Mouse (Mus musculus): ENCODE results near the gene Rasgef1b. TPM values are rescaled to one million over a fixed set of nuclear protein-coding genes. Genes with fewer than 3 reads are reported as not detected.

Gene Rasgef1b
- polyA plus RNA-seq, 1 experiment = 4.5 TPM

DNA sequence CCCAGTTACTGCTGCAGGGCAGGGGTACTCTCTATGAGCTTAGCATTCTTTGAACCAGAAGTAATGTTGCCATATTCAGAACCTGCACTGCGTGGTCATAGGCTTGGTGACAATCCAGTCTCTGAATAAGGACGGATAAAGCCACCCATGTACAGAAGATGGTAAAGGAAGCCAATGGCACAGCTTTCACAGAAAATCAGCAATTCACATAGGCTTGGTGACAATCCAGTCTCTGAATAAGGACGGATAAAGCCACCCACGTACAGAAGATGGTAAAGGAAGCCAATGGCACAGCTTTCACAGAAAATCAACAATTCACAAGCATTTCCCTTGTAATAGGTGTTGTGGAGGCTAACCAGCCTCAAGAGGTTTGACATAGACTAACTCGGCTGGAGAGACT, 245.7 kb downstream of the Rasgef1b start:
- H3K36me3 ChIP-seq (ENCODE audit: control insufficient read depth, insufficient read depth, low read length) = no peaks in the 10 kb centered on the region
- no peak overlapping the region for H3K4me3 ChIP-seq (ENCODE audit: control insufficient read depth, insufficient read depth, low read length)
- H3K27me3 ChIP-seq (ENCODE audit: control insufficient read depth, insufficient read depth, low read length) = no peaks in the 10 kb centered on the region
- TF ChIP-seq POLR2A (IDR thresholded peaks at IDR 0.05; ENCODE audit: control insufficient read depth, extremely low read depth, insufficient read depth, low read length, poor library complexity) (no peak), CTCF (IDR thresholded peaks at IDR 0.05; ENCODE audit: borderline replicate concordance, control insufficient read depth, extremely low read depth, insufficient read depth, low read length, poor library complexity) (no peak)
- WGBS = 92% methylated on average over 5 of the region's 5 CpGs
- DNase-seq = no peak
- no peak overlapping the region for H3K27ac ChIP-seq (ENCODE audit: control insufficient read depth, insufficient read depth, low read length)
- H3K4me1 ChIP-seq (replicated peaks; ENCODE audit: control insufficient read depth, insufficient read depth, low read length) = no peaks in the 10 kb centered on the region

- TF ChIP-seq CTCF (IDR thresholded peaks at IDR 0.05; ENCODE audit: borderline replicate concordance, control insufficient read depth, extremely low read depth, insufficient read depth, low read length, poor library complexity) (no peak), POLR2A (IDR thresholded peaks at IDR 0.05; ENCODE audit: control insufficient read depth, extremely low read depth, insufficient read depth, low read length, poor library complexity) (no peak)
- DNase-seq = no peak
- H3K4me3 ChIP-seq (ENCODE audit: control insufficient read depth, insufficient read depth, low read length) = no peak overlapping the region
- no peaks in the 10 kb centered on the region for H3K36me3 ChIP-seq (ENCODE audit: control insufficient read depth, insufficient read depth, low read length)
- H3K27ac ChIP-seq (ENCODE audit: control insufficient read depth, insufficient read depth, low read length) = no peak overlapping the region
- H3K4me1 ChIP-seq (replicated peaks; ENCODE audit: control insufficient read depth, insufficient read depth, low read length) = no peaks in the 10 kb centered on the region
- no peaks in the 10 kb centered on the region for H3K27me3 ChIP-seq (ENCODE audit: control insufficient read depth, insufficient read depth, low read length)
- 94% methylated on average over 6 of the region's 6 CpGs for WGBS
These were observed 246.3 kb downstream of the Rasgef1b start for GRCm38 (mm10) chr5:99482524-99482923.

DNA sequence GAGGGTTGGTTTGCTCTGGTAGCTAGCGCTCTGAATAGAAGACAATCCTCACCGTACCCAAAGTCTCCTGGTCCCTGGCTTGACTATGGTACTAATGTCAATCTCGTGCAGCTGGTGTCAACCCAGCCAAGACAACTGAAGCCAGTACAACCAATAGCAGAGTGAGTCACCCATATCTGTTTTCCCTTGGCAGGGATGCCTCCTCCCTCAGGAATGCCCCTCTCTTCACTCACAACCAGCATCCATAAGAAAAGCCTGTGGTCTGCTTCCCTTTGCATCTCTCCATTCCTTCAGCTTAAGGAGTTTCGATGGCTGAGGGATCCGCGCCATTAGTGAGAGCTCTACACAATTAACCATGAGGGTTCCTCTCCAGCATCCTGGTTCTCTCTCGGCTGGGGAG, 246.8 kb downstream of the Rasgef1b start:
- no peak for DNase-seq
- Histone ChIP-seq H3K4me3 (ENCODE audit: control insufficient read depth, insufficient read depth, low read length) (no peak overlapping the region), H3K4me1 (replicated peaks; ENCODE audit: control insufficient read depth, insufficient read depth, low read length) (no peaks in the 10 kb centered on the region), H3K27ac (ENCODE audit: control insufficient read depth, insufficient read depth, low read length) (no peak overlapping the region), H3K36me3 (ENCODE audit: control insufficient read depth, insufficient read depth, low read length) (no peaks in the 10 kb centered on the region), H3K27me3 (ENCODE audit: control insufficient read depth, insufficient read depth, low read length) (no peaks in the 10 kb centered on the region)
- TF ChIP-seq POLR2A (IDR thresholded peaks at IDR 0.05; ENCODE audit: control insufficient read depth, extremely low read depth, insufficient read depth, low read length, poor library complexity) (no peak), CTCF (IDR thresholded peaks at IDR 0.05; ENCODE audit: borderline replicate concordance, control insufficient read depth, extremely low read depth, insufficient read depth, low read length, poor library complexity) (no peak)
- WGBS = 95% methylated on average over 7 of the region's 7 CpGs

GRCm38 (mm10) chr5:99480078-99481031, 248.5 kb downstream of the Rasgef1b start:
- Histone ChIP-seq H3K4me3 (ENCODE audit: control insufficient read depth, insufficient read depth, low read length) (no peak overlapping the region), H3K27me3 (ENCODE audit: control insufficient read depth, insufficient read depth, low read length) (no peaks in the 10 kb centered on the region), H3K4me1 (replicated peaks; ENCODE audit: control insufficient read depth, insufficient read depth, low read length) (no peaks in the 10 kb centered on the region), H3K27ac (ENCODE audit: control insufficient read depth, insufficient read depth, low read length) (no peak overlapping the region; the same call in 1 of the 2 replicates), H3K36me3 (ENCODE audit: control insufficient read depth, insufficient read depth, low read length) (no peaks in the 10 kb centered on the region)
- TF ChIP-seq CTCF (IDR thresholded peaks at IDR 0.05; ENCODE audit: borderline replicate concordance, control insufficient read depth, extremely low read depth, insufficient read depth, low read length, poor library complexity) (no peak), POLR2A (IDR thresholded peaks at IDR 0.05; ENCODE audit: control insufficient read depth, extremely low read depth, insufficient read depth, low read length, poor library complexity) (no peak)
- DNase-seq = no peak
- 92% methylated on average over 6 of the region's 6 CpGs for WGBS

DNA sequence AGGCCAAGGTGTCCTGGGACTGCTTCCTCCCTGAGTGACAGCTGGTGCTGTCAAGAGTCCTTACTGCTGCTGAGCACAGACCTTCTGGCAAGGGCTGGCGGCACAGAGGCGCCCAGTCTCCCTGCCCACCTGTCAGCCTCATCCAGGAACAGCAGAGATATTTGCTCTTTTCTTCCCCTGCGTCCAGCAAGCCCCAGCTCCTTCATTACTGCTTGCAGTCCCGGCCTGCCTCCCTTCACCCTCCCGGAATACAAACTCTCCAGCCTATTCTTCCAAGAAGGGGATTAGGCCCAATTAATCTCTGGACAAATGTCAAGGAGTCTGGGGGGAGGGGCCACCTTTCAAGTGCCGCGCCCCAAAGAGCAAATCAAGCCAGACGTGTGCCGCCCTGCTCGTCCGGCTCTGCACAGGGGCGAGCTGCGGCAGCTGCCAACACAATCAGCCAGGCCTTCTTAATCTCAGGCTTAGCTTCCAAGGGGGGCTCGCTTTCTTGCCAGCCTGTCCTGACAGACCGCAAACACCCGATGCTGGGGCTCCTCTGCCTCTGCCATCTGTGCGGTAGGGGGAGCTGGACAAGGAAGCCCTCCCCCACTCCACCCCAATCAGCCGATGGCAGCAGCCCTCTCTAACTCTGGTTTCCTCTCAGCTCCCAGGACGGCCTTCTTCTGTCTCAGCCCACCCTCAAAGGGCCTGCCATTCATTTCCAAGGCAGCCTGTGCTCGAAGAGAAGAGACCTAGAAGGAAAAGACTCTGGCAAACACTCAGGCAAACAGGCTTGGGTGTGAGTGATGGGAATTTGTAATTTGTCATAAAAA, 249.4 kb downstream of the Rasgef1b start:
- no peak for DNase-seq
- no peak for TF ChIP-seq CTCF (IDR thresholded peaks at IDR 0.05; ENCODE audit: borderline replicate concordance, control insufficient read depth, extremely low read depth, insufficient read depth, low read length, poor library complexity)
- no peak for TF ChIP-seq POLR2A (IDR thresholded peaks at IDR 0.05; ENCODE audit: control insufficient read depth, extremely low read depth, insufficient read depth, low read length, poor library complexity)
- Histone ChIP-seq H3K27ac (ENCODE audit: control insufficient read depth, insufficient read depth, low read length) (no peak overlapping the region; the same call in 1 of the 2 replicates), H3K4me3 (ENCODE audit: control insufficient read depth, insufficient read depth, low read length) (no peak overlapping the region), H3K4me1 (replicated peaks; ENCODE audit: control insufficient read depth, insufficient read depth, low read length) (no peaks in the 10 kb centered on the region), H3K36me3 (ENCODE audit: control insufficient read depth, insufficient read depth, low read length) (no peaks in the 10 kb centered on the region), H3K27me3 (ENCODE audit: control insufficient read depth, insufficient read depth, low read length) (no peaks in the 10 kb centered on the region)
- 13% methylated on average over 20 of the region's 20 CpGs for WGBS

- no peak for DNase-seq
- no peaks in the 10 kb centered on the region for H3K27me3 ChIP-seq (ENCODE audit: control insufficient read depth, insufficient read depth, low read length)
- no peak overlapping the region for H3K27ac ChIP-seq (ENCODE audit: control insufficient read depth, insufficient read depth, low read length)
- WGBS = 84% methylated on average over 4 of the region's 4 CpGs
- no peaks in the 10 kb centered on the region for H3K36me3 ChIP-seq (ENCODE audit: control insufficient read depth, insufficient read depth, low read length)
- no peaks in the 10 kb centered on the region for H3K4me1 ChIP-seq (replicated peaks; ENCODE audit: control insufficient read depth, insufficient read depth, low read length)
- no peak overlapping the region for H3K4me3 ChIP-seq (ENCODE audit: control insufficient read depth, insufficient read depth, low read length)
- TF ChIP-seq CTCF (IDR thresholded peaks at IDR 0.05; ENCODE audit: borderline replicate concordance, control insufficient read depth, extremely low read depth, insufficient read depth, low read length, poor library complexity) (no peak), POLR2A (IDR thresholded peaks at IDR 0.05; ENCODE audit: control insufficient read depth, extremely low read depth, insufficient read depth, low read length, poor library complexity) (no peak)
These were observed 250.1 kb downstream of the Rasgef1b start for GRCm38 (mm10) chr5:99478716-99479115.
